Mouse (Mus musculus): Measurements from ENCODE around the gene Ntrk1. TPM values are rescaled to one million over a fixed set of nuclear protein-coding genes. Genes with fewer than 3 reads are reported as not detected.

Gene Ntrk1
- total and polyA plus RNA-seq, 3 experiments, result not detected

DNA sequence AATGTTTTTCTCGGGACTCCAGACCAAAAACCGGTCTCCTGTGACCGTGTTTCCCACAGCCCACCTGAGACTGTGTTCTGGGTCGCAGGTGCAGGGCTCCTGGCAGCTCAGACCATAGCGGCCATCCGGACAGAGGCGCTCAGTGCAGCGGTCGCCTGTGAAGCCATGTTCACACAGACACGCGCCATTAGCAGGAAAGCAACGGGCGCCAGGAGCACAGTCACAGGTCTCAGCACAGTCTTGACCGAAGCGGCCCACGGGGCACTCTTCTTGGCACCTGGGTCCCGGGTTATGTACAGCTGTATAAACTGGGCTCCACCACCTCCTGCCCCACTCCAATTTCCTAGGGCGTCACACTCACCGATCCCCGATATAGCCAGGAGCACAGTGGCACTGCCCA is 38.5 kb downstream of the Ntrk1 start:
- H3K4me1 ChIP-seq (ENCODE audit: control insufficient read depth in 1 of 2, insufficient read depth in 2 of 2, low read length in 2 of 2), result peaks cover 0 to 3% of the 10 kb centered on the region in 2 experiments; a peak in 1 of 4 replicates
- no peak overlapping the region for H3K4me3 ChIP-seq (ENCODE audit: control insufficient read depth in 1 of 2, insufficient read depth in 1 of 2, low read depth in 2 of 2, low read length in 2 of 2)
- H3K27ac ChIP-seq (ENCODE audit: control insufficient read depth, low read depth, low read length), result no peak overlapping the region
- H3K9me3 ChIP-seq (replicated peaks; ENCODE audit: insufficient read depth, low read length), result no peaks in the 10 kb centered on the region
- TF ChIP-seq CHD1 (IDR thresholded peaks at IDR 0.05; ENCODE audit: low read depth, low read length) (no peak), MYB (IDR thresholded peaks at IDR 0.05; ENCODE audit: low read depth, low read length) (no peak), CTCF (IDR thresholded peaks at IDR 0.05 in 2 of 3, conservative IDR thresholded peaks at IDR 0.05 in 1 of 3; ENCODE audit: control insufficient read depth in 1 of 3, insufficient read depth in 1 of 3, low read depth in 2 of 3, low read length in 3 of 3, poor library complexity in 1 of 3, severe bottlenecking in 1 of 3) (no peak), USF1 (IDR thresholded peaks at IDR 0.05; ENCODE audit: low read depth, low read length) (no peak), GATA1 (IDR thresholded peaks at IDR 0.05; ENCODE audit: low read depth, low read length) (no peak), POLR2AphosphoS5 (IDR thresholded peaks at IDR 0.05; ENCODE audit: borderline replicate concordance, low read depth, low read length) (no peak), TAL1 (IDR thresholded peaks at IDR 0.05; ENCODE audit: low read length) (no peak), ZMIZ1 (IDR thresholded peaks at IDR 0.05; ENCODE audit: low read depth, low read length) (no peak), JUND (IDR thresholded peaks at IDR 0.05; ENCODE audit: low read depth, low read length) (no peak), NRF1 (IDR thresholded peaks at IDR 0.05; ENCODE audit: insufficient read depth, low read depth, low read length, poor library complexity, severe bottlenecking) (no peak), ZC3H11A (IDR thresholded peaks at IDR 0.05; ENCODE audit: low read depth, low read length) (no peak)
- H3K27me3 ChIP-seq (ENCODE audit: control insufficient read depth in 1 of 2, insufficient read depth in 2 of 2, low read length in 2 of 2), result no peaks in the 10 kb centered on the region; a peak in 1 of 4 replicates
- H3K36me3 ChIP-seq (ENCODE audit: control insufficient read depth in 1 of 2, insufficient read depth in 2 of 2, low read length in 2 of 2), result no peaks in the 10 kb centered on the region
- H3K9ac ChIP-seq (ENCODE audit: control insufficient read depth, low read depth, low read length, poor library complexity, severe bottlenecking), result no peak overlapping the region
- H3K79me2 ChIP-seq (ENCODE audit: control insufficient read depth, insufficient read depth, low read length, poor library complexity), result no peaks in the 10 kb centered on the region
- no peak for DNase-seq (ENCODE audit: low read depth, low spot score)

DNA sequence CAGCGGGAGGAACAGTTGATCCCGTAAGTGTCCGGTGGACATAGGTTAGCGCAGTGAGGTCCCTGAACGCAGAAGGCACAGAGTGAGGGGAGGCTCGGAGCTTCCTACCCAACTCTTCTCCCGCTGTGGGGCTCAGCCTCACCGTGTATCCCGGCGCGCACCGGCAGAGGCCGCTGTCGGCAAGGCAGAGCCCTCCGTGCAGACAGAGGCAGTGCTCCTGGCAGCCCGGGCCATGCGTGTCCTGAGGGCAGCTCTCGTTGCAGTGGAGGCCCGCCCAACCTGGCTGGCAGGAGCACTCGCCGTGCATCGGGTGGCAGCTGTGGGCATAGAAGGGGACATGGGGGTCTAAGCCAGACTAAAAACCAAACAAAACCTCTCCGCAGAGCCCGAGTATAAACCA is 39.0 kb downstream of the Ntrk1 start:
- H3K4me1 ChIP-seq (ENCODE audit: control insufficient read depth in 1 of 2, insufficient read depth in 2 of 2, low read length in 2 of 2), result peaks cover 0 to 3% of the 10 kb centered on the region in 2 experiments; a peak in 1 of 4 replicates
- no peaks in the 10 kb centered on the region for H3K36me3 ChIP-seq (ENCODE audit: control insufficient read depth in 1 of 2, insufficient read depth in 2 of 2, low read length in 2 of 2)
- H3K9me3 ChIP-seq (replicated peaks; ENCODE audit: insufficient read depth, low read length), result no peaks in the 10 kb centered on the region
- TF ChIP-seq ZC3H11A (IDR thresholded peaks at IDR 0.05; ENCODE audit: low read depth, low read length) (no peak), USF1 (IDR thresholded peaks at IDR 0.05; ENCODE audit: low read depth, low read length) (no peak), MEF2A (IDR thresholded peaks at IDR 0.05; ENCODE audit: extremely low read depth, insufficient replicate concordance, low read depth, low read length, poor library complexity, severe bottlenecking) (no peak), TCF12 (IDR thresholded peaks at IDR 0.05; ENCODE audit: low read depth, low read length) (no peak), ZMIZ1 (IDR thresholded peaks at IDR 0.05; ENCODE audit: low read depth, low read length) (no peak), BHLHE40 (IDR thresholded peaks at IDR 0.05; ENCODE audit: borderline replicate concordance, low read depth, low read length) (no peak), ELF1 (IDR thresholded peaks at IDR 0.05; ENCODE audit: low read depth, low read length) (no peak), JUND (IDR thresholded peaks at IDR 0.05; ENCODE audit: low read depth, low read length) (no peak), EP300 (IDR thresholded peaks at IDR 0.05; ENCODE audit: low read depth in 1 of 2, low read length in 2 of 2) (no peak), MXI1 (IDR thresholded peaks at IDR 0.05; ENCODE audit: low read depth, low read length) (no peak), CHD2 (IDR thresholded peaks at IDR 0.05; ENCODE audit: low read length) (no peak), UBTF (IDR thresholded peaks at IDR 0.05; ENCODE audit: borderline replicate concordance, insufficient read depth, low read depth, low read length) (no peak), TAL1 (IDR thresholded peaks at IDR 0.05; ENCODE audit: low read length) (no peak)
- no peak overlapping the region for H3K27ac ChIP-seq (ENCODE audit: control insufficient read depth, low read depth, low read length)
- no peak overlapping the region for H3K9ac ChIP-seq (ENCODE audit: control insufficient read depth, low read depth, low read length, poor library complexity, severe bottlenecking)
- no peaks in the 10 kb centered on the region for H3K79me2 ChIP-seq (ENCODE audit: control insufficient read depth, insufficient read depth, low read length, poor library complexity)
- H3K27me3 ChIP-seq (ENCODE audit: control insufficient read depth in 1 of 2, insufficient read depth in 2 of 2, low read length in 2 of 2), result no peaks in the 10 kb centered on the region; a peak in 1 of 4 replicates
- no peak for DNase-seq (ENCODE audit: low read depth, low spot score)
- H3K4me3 ChIP-seq (ENCODE audit: control insufficient read depth in 1 of 2, insufficient read depth in 1 of 2, low read depth in 2 of 2, low read length in 2 of 2), result no peak overlapping the region
